Mouse (Mus musculus) layer of hippocampus, postnatal 10 days (tissue): ENCODE results near the gene Mafk. TPM values are rescaled to one million over a fixed set of nuclear protein-coding genes. Genes with fewer than 3 reads are reported as not detected.
"Not testable (repeated sequence)": the region's sequence is repeated elsewhere in the genome, so short reads cannot be mapped to it uniquely, and the experiment has no call there.

Experiments used
- DNase-seq, 2 experiments: peaks; one replicate each; pipeline ENCODE4 v3.0.0; 2021; ENCODE audit warnings: low spot score in 2 of 2
- long read RNA-seq: library from polyadenylated mRNA; stranded (forward); transcript quantifications from one replicate; pipeline ENCODE4 v2.0.0, GENCODE M21; 2023
- total RNA-seq, 2 experiments: library from RNA; stranded (reverse); gene quantifications; 2 replicates each; pipeline ENCODE4 v1.2.3; 2021

The Mafk gene
- 10 to 100 TPM; 10.3 to 10.4 TPM for total RNA-seq
- long read RNA-seq, partial matches to known transcripts, result 5 of 15 reads
- long read RNA-seq, other reads (novel, unspliced or antisense), result 2 of 15 reads

DNA sequence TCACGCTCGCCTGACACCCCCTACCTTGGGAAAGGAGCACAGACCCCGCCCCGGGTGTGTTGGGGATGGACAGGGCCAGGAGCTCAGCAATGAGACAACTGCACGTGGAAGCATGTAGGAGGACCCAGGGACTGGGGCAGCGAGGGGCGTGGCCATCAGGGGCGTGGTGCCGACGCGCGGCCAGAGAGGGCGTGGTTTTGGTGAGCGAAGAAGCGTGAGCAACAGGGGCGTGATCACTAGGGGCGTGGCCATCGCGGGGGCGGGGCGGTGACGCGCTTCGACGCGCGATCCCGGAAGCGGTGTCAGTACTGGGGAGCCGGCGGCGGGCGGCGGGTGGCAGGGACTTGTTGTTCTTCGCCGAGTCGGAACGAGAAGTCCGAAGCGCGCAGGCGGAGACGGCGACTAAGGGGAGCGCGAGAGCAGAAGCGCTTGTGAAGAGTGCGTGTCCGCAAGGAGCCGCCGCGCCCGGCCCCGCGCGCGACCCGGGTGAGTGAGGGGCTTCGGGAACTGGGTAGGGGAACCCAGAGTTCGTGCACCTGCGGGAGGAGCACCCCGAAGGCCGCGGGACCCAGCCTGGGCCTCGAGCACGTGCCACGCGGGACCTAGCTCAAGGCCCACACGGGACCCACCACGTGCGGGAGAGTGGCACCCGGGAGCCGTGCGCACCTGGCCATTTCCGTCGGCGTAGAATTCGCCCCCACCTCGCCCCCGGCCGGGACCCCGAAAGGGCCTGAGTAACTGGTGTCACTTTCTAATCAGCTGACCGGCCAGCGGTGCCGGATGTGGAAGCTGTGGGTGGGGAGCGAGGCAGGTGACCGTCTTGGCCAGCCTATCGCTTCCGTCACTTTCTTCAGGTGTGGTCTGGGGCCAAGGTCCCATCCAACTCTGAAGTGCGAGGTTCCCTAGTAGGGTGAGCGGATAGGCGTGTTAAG lies at the start of gene Mafk:
TSS of gene Mafk (plus strand) at position 287 of the 932 bp plus-strand sequence.
- DNase-seq, result peak; percentile 96

DNA sequence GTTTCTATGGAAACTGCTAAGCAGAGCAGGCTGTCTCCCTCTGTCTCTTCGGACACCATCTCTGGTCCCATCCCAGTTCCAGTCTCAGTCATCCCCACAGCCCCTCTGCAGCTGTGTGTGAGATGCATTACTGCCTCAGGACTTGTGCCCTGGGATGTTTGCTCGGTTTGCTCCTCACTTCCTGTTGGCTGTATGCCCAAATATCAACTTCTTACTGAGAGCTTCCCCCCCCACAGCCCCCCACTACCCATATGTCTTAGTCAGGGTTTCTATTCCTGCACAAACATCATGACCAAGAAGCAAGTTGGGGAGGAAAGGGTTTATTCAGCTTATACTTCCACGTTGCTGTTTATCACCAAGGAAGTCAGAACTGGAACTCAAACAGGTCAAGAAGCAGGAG lies 48.7 kb upstream of the Mafk start:
- DNase-seq, result not testable (repeated sequence)

DNA sequence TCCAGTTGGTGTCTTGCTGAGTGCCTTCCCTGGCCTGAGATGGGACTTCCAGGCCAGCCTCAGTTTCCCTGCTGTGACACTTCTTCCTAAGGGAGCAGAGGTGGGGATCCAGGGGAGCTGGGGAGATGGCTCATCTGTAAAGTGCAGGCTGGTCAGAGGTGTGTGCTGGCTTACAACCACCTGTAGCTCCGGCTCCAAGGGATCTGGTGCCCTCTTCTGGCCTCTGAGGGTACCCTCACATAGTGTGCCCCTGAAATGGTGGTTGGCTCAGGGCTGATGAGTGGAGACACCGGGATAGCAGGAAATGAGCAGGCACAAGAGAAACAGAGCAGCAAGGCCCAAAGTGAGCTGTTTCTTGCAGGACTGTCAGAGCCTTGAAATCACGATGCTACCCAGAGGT lies 45.5 kb upstream of the Mafk start:
- peak; percentile 47 to 68 for DNase-seq

DNA sequence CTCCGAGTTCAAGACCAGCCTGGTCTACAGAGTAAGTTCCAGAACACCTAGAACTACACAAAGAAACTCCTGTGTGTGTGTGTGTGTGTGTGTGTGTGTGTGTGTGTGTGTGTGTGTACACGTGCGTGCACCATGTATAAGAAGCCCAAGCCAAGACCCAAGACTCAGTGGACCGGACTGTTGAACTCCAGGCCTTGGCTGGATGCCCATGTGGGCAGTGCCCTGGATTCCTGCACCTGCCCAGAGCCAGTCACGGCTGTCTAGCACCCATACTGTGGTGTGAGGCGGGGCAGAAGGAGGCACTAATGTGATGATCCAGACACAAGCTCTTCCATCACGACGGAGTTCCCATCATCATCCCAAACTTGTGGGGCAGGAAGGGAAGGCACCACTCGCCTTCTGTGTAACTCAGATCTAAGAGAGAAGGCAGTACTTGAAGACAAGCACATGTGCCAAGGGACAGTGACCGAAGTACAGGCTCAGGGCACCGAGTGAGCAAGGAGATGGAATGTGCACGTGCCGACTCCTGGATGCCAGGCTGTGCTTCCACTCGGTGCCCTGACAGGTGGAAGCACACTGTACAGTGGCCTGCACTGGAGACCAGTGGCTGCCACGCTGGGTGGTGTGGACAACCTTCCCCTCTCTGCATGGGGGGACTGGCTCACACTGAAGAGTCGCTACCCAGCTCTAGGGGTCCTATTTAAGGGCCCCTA lies 41.7 kb upstream of the Mafk start:
- no peak for DNase-seq

DNA sequence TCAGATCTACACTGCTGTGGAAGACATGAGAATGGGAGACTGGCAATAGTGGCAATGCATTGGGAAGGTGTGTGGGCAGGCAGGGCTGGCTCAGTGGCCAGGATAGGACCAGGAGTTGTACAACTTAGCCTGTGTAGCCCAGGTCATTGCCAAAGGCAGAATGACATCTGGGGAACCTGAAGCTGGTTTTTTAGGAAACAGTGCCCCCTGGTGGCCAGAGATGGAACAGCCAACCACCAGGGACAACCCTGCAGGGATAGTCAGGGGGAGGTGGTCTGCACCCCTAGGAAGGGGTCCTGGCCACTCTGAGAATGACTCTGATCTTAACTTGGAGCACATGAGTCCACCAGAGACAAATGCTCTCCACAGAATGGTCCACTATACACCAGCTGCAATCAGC lies 40.8 kb upstream of the Mafk start:
- DNase-seq, result peak; percentile 80 to 82

DNA sequence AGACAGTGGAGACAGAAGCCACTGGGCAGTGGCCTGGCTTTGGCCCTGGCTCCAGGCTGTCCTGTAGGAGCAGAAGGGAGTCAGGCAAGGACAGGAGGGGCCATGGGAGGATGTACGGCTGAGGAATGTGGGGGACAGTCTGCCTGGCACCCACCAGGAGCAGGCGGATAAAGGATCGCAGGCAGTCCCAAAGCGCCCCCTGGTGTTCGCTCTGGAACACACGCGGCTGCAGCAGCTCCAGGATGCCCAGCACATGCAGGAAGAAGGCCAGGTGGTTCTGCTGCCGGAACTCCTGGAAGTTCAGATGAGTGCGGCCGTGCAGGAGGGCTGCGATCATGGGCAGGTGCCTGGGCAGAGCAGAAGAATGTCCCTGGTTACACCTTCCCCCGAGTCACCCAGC lies 36.6 kb upstream of the Mafk start:
- DNase-seq, result peak; percentile 74 to 76

DNA sequence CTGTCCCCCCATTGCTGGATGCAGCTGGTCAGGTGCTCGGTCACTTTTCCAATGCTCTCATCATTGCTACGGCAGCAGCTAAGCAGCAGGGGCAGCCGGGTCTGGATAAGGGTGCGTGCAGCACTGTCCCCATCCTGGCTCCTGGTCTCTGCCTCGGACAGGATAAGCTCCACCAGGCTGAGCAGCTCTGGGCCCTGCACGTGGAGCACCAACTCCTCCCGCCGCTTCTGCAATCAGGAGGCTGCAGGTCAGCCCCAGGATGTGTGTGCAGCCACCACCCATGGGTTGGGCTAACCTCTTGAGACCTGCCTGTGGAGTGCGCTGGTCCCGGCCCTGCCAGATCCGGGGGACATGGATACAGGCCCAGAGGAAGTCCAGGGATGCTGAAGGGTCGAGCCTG lies 35.2 kb upstream of the Mafk start:
- DNase-seq, result no peak

DNA sequence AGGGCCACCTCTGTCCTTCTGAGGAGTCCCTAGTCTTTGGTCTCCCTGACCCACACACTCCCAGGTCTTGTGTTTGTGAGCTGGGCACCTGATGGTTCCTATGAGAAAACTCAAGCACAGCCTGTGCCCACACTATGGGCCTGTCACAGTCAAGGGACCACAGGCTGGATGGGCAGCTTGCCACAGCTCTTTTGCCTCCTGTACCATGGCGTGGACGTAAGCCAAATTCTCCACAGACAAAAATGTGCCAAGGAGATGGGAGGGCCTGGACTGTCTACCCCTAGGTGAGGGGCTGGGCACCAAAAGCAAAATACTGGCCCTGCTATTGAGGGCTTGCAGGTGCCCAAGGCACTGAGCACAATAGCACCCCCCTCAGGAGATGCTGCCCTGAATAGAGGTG lies 34.7 kb upstream of the Mafk start:
- no peak for DNase-seq

DNA sequence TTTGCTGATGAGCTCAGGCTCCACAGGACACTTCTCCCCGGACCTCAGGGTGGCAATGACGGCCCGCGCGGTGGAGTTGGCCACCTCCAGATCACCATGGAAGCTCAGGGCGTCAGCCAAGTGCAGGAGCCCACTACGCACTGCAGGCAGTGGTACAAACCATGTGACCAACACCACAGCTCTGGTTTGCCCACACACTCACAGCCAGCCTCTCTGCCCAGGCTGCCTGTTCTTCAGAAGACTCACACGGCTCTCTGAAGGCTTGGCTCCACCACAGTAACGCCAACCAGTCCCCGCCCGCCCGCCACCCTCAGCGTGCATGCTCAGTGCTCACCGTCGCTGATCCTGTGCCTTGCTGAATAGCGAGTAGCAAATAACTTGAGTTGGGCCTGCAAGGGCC lies 33.2 kb upstream of the Mafk start:
- DNase-seq, result no peak

DNA sequence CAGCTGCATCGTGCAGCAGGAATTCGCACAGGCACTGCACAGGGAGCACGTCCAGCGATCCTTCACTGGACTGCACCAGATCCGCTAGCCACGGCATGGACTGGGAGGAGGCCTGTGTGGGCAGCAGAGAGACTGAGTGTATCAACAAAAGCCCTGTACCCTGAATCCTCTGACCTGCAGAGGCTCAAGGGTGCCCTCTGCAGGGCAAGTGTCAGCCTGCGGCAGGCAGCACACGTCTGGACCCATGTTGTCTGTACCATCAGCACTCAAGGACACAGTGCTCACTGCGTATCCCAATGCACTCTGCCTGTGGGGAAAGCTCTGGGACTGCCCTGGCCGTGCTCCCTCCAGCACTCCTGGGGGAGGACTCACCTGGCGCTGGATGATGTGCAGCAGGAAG lies 27.0 kb upstream of the Mafk start:
- no peak for DNase-seq

DNA sequence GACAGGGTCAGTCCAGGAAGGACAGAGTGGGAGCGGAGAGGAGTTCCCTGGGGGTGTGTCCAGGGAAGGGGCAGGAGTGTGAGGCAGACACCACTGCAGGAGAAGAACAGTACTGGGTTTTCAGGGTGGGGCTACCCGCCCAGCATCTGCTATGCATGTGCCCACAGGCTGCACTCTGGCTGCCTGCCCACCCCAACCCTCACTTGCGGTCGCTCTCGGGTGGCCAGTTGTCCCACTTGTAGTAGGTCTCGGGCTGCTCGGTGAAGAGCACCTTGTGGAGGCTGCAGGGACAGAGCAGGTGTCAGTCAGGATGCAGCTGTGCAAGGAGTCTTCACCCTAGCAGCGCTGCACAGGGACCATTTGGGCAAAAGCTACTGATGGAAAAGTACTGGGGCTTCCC lies 23.1 kb upstream of the Mafk start:
- no peak for DNase-seq

DNA sequence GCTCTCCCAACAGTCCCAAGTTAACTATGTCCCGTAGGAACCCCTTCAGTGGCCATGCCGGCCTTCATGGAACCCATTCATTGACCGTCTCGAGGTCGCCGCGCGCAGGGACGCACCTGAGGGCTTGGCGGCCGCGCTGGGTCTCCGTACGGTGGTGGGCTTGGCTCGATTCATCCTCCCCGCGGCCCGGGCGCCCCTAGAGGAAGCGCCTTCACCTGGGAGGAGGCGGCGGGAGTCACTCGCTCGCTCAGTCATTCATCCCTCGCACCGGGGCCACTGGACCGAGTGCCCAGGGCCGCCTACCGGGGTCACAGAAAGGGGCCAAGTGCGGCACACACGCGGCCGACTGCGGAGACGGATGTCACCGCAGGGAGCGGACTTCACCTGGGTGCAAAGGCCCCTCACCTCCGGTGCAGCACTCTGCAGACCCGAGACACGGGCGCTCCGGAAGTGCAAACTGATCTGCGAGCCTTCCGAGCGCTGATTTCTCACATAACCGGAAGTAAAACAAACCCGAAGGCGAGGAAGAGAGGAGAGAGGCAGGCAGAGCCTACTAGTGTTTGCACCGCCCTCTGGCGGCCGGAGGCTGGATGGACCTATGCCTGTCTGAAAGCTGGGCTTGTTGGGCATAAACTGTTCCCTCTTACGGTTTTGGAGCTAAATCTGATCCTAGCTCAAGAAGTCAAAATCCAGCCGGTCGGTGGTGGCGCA lies 15.9 kb upstream of the Mafk start, which contains the start of gene Ints1:
TSS of gene Ints1 (minus strand) at position 459 of the 711 bp plus-strand sequence.
- peak; percentile 97 for DNase-seq

DNA sequence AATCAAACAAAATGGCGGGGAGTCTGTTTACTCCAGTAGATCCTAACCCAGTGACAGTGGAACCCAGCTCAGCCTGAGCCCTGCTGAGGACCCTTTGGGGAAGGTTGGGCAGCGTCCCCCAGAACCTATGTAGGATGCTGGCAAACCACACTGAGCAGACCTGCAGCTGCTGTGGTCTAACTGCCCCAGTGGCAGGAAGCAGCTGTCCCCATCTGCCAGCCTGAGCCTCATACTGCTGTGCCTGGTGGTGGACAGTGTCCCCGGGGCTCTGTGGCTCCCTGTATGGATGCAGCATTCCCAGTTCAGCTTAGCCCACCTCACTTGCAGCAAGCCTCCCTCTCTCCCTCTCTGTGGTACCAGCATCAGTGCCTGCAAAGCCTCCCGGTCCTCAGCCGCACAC lies 14.3 kb upstream of the Mafk start:
- no peak for DNase-seq

DNA sequence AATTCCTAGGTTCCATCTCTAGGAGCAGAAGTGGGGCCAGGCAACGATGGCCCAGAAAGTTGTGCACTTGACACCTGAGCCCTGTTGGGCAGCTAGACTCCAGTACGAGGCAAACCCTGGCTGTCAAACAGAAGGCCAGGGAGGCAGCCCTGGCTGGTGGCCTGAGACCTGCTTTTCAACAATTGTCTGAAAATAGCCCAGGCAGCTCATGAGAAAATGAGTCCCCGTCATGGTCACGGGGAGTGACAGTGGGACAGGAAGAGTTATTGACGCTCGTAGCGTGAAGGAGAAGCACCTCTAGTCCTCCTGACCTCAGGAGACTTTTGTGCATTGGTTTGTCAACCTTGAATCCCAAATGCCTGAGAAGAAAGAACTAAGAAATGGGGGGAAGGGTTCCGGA lies 9.9 kb upstream of the Mafk start:
- DNase-seq, result no peak

DNA sequence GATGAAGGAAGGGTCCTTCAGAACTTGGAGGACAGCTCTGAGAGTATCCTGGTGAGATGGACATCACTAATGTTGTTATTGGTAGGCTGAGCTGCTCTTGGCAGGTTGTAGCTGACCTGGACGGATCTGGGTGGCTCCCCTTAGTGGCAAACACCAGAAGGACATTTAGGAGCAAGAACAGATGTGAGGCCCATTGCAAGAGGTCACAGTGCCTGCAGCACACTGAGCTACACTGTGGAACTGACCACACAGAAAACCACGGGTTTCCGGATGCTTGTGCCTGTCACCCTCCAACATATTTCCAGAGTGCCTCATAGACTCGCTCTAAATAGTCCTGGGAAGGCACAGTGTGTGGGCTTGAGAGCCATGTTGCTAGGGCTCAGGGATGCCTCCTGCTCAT lies 1.8 kb upstream of the Mafk start:
- no peak for DNase-seq

DNA sequence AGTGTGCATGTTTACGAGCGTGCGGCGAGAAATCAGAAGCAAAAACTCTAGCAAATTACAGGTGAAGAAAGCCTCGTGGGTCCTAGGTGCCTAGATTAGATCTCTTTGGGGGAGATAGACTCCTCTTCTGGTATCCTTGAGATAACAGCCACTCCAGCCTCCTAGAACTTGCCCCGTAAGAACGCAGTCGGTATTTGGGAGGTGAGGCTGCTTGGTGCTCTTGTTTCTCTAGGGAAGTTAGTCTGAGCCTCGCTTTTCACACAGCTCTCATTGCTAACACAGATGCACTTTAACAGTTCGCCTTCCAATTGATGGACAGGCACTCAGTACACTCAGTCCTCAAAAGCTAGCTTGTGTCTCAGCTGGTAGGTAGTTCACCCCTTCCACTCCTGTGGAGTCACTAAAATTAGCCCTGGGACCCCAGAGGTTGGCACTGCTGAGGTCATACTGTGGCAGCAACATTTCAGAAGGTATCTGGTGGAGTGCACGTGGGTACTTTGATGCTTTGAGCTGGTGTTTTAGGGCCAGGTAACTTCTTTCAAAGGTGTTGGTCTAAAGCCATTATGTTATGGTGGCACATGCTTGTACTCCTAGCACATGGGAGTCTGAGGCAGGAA lies 954 bp downstream of the Mafk start:
- DNase-seq, result no peak

DNA sequence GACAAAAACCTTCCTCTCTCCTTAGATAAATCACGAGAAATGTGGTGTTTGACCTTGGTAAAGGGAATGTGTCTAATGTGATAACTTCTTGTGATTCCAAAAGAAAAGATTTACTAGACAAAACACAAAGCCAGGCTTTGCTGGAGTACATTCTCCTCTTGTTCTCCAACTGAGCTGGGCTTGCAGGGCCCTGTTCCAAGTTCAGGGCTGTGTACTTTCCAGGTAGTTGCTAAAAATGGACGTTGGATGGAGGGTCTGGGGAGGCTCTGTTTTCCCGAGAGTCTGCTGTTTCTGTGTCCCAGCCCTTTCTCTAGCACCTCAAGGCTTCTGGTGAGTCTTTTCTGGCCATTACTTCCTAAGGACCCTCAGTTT lies 1.6 kb downstream of the Mafk start:
- DNase-seq, result no peak

DNA sequence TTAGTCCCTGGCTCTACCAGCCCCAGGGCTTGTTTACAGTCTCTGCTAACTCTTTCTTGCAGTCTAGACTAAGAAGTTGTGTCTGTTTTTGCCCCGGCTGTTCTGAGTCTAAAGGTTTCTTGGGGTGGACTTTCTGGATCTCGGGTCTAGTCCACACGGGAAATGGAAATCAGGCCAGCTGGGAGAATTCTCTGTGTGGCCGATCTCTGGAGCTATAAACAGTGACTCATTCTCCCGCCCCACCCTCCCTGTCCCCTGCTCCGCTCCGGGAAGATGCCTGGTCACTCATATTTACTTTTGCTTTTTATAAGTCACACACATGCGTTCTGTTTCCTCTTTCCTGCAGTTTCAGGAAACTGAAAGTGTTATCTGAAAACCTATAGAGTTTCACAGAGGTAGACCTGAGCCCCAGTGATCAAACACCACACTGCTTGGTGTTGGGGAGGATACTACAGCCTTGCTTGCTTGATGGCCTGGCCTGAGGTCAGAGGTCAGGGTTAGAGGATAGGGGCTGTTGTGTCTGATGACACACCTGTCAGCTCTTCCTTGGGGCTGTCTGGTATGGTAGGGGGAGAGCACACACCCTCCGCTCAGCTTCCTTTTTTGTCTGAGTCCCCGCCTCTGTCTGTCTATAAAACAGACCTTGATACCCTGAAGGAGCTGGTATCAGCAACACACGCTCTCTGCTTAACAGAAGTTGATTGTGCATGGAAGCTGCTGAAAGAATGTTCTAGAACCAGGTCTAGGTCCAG lies 2.2 kb downstream of the Mafk start:
- no peak for DNase-seq

DNA sequence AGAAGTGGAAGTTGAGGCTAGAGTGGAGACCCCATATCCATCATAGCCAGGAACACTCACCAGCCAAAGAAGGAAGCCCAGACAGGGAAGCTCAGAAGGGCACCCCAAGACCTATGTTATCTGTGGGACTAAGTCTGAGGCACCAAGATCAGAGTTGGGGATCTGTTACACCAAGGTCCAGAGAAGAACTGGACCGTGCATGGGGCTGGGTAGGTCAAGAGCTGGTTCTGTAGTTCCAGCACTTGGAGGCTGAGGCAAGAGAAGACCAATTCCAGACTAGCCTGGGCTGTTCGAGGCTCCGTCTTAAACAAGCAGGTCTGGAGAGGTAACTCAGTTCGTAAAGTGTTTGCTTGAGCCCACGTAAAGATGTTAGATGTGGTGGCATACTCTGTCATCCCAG lies 2.8 kb downstream of the Mafk start:
- no peak for DNase-seq

DNA sequence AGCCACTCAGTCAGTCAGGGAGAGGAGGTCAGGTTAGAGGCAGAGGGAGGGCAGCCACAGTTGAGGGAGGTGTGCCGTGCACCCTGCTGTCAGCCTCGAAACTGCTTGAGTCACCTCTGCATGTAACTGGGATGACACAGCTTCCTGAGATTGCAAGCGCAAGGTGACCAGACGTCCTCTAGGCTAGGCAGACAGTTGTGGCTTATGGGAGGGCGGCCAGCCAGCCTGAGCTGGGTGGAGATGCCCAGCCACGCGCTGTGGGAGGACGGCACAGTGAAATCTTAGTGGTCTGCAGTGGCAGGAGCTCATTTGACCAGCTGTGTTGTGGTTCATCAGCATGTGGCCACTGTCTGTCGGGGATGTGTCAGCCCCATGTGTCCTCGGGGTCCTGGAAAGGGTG lies 3.6 kb downstream of the Mafk start:
- no peak for DNase-seq
